9 mouse cellular contexts compared by ENCODE assay signal in the genomic region with DNA sequence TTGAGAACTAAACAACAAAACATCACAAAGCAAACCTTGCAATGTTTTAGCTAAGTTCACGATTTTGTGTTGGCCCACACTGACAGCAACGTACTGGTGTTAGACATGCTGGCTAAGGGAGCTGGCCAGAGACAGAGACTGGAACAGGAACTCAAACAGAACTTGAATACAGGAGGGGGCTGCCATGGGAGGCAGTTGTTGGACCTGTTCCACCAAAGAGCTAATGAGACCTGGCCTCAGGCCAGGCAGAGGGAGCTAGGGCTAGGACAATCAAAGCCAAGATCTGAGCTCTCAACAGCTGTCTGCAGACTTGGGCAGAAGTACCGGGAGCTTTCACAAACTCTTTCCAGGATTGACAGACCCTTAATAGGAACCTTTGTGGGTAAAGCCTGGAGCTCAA. TPM values are rescaled to one million over a fixed set of nuclear protein-coding genes. Genes with fewer than 3 reads are reported as not detected.
DNase-seq lines count a peak whose midpoint lies in the region; ATAC-seq lines count a peak whose summit lies in the region.
"Had no signal": no experiment of that assay in that cellular context is flagged by ENCODE, and none has a peak within 500 bp of the region (broad histone marks: within the 10 kb centered on the region; RNA-seq: fewer than 3 reads in every experiment).

No protein-coding gene starts in this region.

- H3K4me2 ChIP-seq in midbrain, embryonic 11.5 days, result no peak overlapping the region
- no peak overlapping the region for H3K4me2 ChIP-seq in midbrain, embryonic 13.5 days (replicated peaks)

- no peak for ATAC-seq in midbrain, embryonic 11.5 days (ENCODE audit: low FRiP score)
- no peak for ATAC-seq in midbrain, embryonic 13.5 days
- no peak for ATAC-seq in CD4-positive, CD25-positive, alpha-beta regulatory T cell, adult 4 months

- no peaks in the 10 kb centered on the region for H3K36me3 ChIP-seq in midbrain, embryonic 11.5 days (ENCODE audit: control insufficient read depth, insufficient read depth, low read length)
- H3K36me3 ChIP-seq in midbrain, embryonic 13.5 days, result peaks cover 7% of the 10 kb centered on the region

- H3K9ac ChIP-seq in midbrain, embryonic 11.5 days (ENCODE audit: low read length), result no peak overlapping the region
- H3K9ac ChIP-seq in midbrain, embryonic 13.5 days (replicated peaks), result no peak overlapping the region

- H3K27ac ChIP-seq in midbrain, embryonic 11.5 days (ENCODE audit: low read depth, low read length), result no peak overlapping the region
- H3K27ac ChIP-seq in midbrain, embryonic 13.5 days, result no peak overlapping the region

- H3K27me3 ChIP-seq in midbrain, embryonic 11.5 days (ENCODE audit: control insufficient read depth, insufficient read depth, low read length), result peaks cover 35% of the 10 kb centered on the region
- peaks cover 42% of the 10 kb centered on the region for H3K27me3 ChIP-seq in midbrain, embryonic 13.5 days

- peaks cover 13% of the 10 kb centered on the region for H3K4me1 ChIP-seq in midbrain, embryonic 11.5 days (ENCODE audit: control insufficient read depth, insufficient read depth, low read length)
- peaks cover 52% of the 10 kb centered on the region for H3K4me1 ChIP-seq in midbrain, embryonic 13.5 days (replicated peaks)

- H3K4me3 ChIP-seq in midbrain, embryonic 11.5 days (ENCODE audit: low read depth, low read length), result no peak overlapping the region
- no peak overlapping the region for H3K4me3 ChIP-seq in midbrain, embryonic 13.5 days (replicated peaks)
- H3K4me3 ChIP-seq: megakaryocyte, embryonic 14.5 days had no signal

- WGBS in midbrain, embryonic 11.5 days, result 67% methylated on average over 3 of the region's 3 CpGs
- WGBS in midbrain, embryonic 13.5 days, result 60% methylated on average over 3 of the region's 3 CpGs

- no peaks in the 10 kb centered on the region for H3K9me3 ChIP-seq in midbrain, embryonic 11.5 days (ENCODE audit: control insufficient read depth, low read length)
- no peaks in the 10 kb centered on the region for H3K9me3 ChIP-seq in midbrain, embryonic 13.5 days
- H3K9me3 ChIP-seq: megakaryocyte, embryonic 14.5 days had no signal

- peak; percentile 65 to 67 for DNase-seq in frontal cortex, postnatal 10 days (ENCODE audit: low spot score in 2 of 2)
- no peak for DNase-seq in frontal cortex, adult 2 months (ENCODE audit: extremely low spot score in 1 of 2, low spot score in 1 of 2)
- peak; percentile 82 for DNase-seq in midbrain, embryonic 11.5 days (ENCODE audit: low spot score, missing footprints)
- DNase-seq in cerebellum, postnatal 25 days, result peak; percentile 51 to 68
- DNase-seq in layer of hippocampus, postnatal 14 days (ENCODE audit: low spot score in 2 of 2), result peak; percentile 73 to 87
- DNase-seq in urinary bladder, adult 18-20 months (ENCODE audit: low spot score in 2 of 2), result no peak

RNA-seq across cellular contexts. Expression of a gene that starts 35.4 kb away (rescaled TPM):
- 117 and 123 TPM in 2 replicates for polyA plus RNA-seq in frontal cortex, adult 2 months (2012; rRNA removed)
- polyA plus RNA-seq in midbrain, embryonic 11.5 days (2014; fragmentation: Nextera tagmentation; extraction: Ambion mirVana), result 1.7 and 2.2 TPM in 2 replicates
- 7.0 and 8.5 TPM in 2 replicates for polyA plus RNA-seq in midbrain, embryonic 13.5 days (2015; fragmentation: Nextera tagmentation; extraction: Ambion mirVana)
- total RNA-seq in layer of hippocampus, postnatal 14 days (2021), result 100 to 1,000 TPM; 309 to 331 TPM
- polyA plus RNA-seq in CD4-positive, CD25-positive, alpha-beta regulatory T cell, adult 4 months (2017; shearing (Covaris generic)), result not detected

RNA-seq across cellular contexts. Expression of a gene that starts 40.5 kb away (rescaled TPM):
- 0.13 and 0.24 TPM in 2 replicates for polyA plus RNA-seq in frontal cortex, adult 2 months (2012; rRNA removed)
- 0.11 TPM in 1 of 2 replicates, not detected in the other for polyA plus RNA-seq in midbrain, embryonic 11.5 days (2014; fragmentation: Nextera tagmentation; extraction: Ambion mirVana)
- 0.88 and 1.2 TPM in 2 replicates for polyA plus RNA-seq in midbrain, embryonic 13.5 days (2015; fragmentation: Nextera tagmentation; extraction: Ambion mirVana)
- not detected for total RNA-seq in layer of hippocampus, postnatal 14 days (2021)
- polyA plus RNA-seq in CD4-positive, CD25-positive, alpha-beta regulatory T cell, adult 4 months (2017; shearing (Covaris generic)), result not detected

Comparison
In these comparisons a context has a peak if more than half of its experiments do, and no peak if none do; other contexts are left out.
1. DNase-seq: peak in frontal cortex, postnatal 10 days (2 of 2), midbrain, embryonic 11.5 days (single experiment), cerebellum, postnatal 25 days (2 of 2) and layer of hippocampus, postnatal 14 days (2 of 2); none in frontal cortex, adult 2 months (0 of 2) and urinary bladder, adult 18-20 months (0 of 2).
2. RNA of a gene that starts 35.4 kb away (polyA plus RNA-seq): 117 to 123 TPM in frontal cortex, adult 2 months; 7.0 to 8.5 TPM in midbrain, embryonic 13.5 days, 1.7 to 2.2 TPM in midbrain, embryonic 11.5 days and not detected in CD4-positive, CD25-positive, alpha-beta regulatory T cell, adult 4 months; every median in the first group is over 10 times any median in the second.